Mouse (Mus musculus) limb, embryonic 10.5 days (tissue): ENCODE measurements around the gene Vcam1. TPM values are rescaled to one million over a fixed set of nuclear protein-coding genes. Genes with fewer than 3 reads are reported as not detected.

Experiments used
- DNase-seq: peaks from one replicate; pipeline ENCODE4 v3.0.0-alpha.2; 2017; ENCODE audit warnings: low spot score
- H3K27ac ChIP-seq: fragments of 300-500 bp; sonication (generic); 2 replicates; pipeline ENCODE4 v1.5.1; 2016; ENCODE audit warnings: mild to moderate bottlenecking
- H3K27me3 ChIP-seq: fragments of 300-500 bp; sonication (generic); 2 replicates; pipeline ENCODE4 v1.6.1; 2016; ENCODE audit warnings: low read depth, mild to moderate bottlenecking; ENCODE audit not compliant: poor library complexity, severe bottlenecking
- H3K36me3 ChIP-seq: fragments of 300-500 bp; sonication (generic); 2 replicates; pipeline ENCODE4 v1.6.1; 2016; ENCODE audit warnings: mild to moderate bottlenecking, moderate library complexity
- H3K4me1 ChIP-seq: fragments of 300-500 bp; sonication (generic); 2 replicates; pipeline ENCODE4 v1.6.1; 2016
- H3K4me3 ChIP-seq: fragments of 300-500 bp; sonication (generic); 2 replicates; pipeline ENCODE4 v1.5.1; 2016; ENCODE audit warnings: mild to moderate bottlenecking, moderate library complexity
- H3K9me3 ChIP-seq: fragments of 300-500 bp; sonication (generic); replicated peaks from 2 replicates; pipeline ENCODE4 v1.6.1; 2016; ENCODE audit warnings: mild to moderate bottlenecking
- WGBS: fragments of 180-500 bp; shearing (Covaris S2); methylation state at CpG from one replicate; pipeline ENCODE4 v1.1.7; 2016; 5-methylcytosine and 5-hydroxymethylcytosine counted together
- polyA plus RNA-seq: library from polyadenylated mRNA; unstranded; fragments of >200 nt; fragmentation: Nextera tagmentation; extraction: Ambion mirVana; gene quantifications from 2 replicates; pipeline ENCODE4 v1.2.1, GENCODE M21; 2016

The Vcam1 gene
- 35.6 and 68.9 TPM in 2 replicates for polyA plus RNA-seq

GRCm38 (mm10) chr3:116129259-116129738 lies at the start of gene Vcam1:
TSS of gene Vcam1 (minus strand) at chr3:116129688.
- DNase-seq: peak; percentile 68
- Histone ChIP-seq H3K27me3 (no peaks in the 10 kb centered on the region), H3K4me1 (peaks cover 36% of the 10 kb centered on the region), H3K4me3 (peak within 1 kb of the TSS; percentile 54), H3K27ac (peak within 1 kb of the TSS; percentile 89), H3K9me3 (no peaks in the 10 kb centered on the region), H3K36me3 (peaks cover 10% of the 10 kb centered on the region)
- WGBS: 8% methylated on average over 9 of the region's 9 CpGs

GRCm38 (mm10) chr3:116175106-116175505 lies 45.6 kb upstream of the Vcam1 start:
- no peaks in the 10 kb centered on the region for H3K4me1 ChIP-seq
- 91% methylated on average over 6 of the region's 6 CpGs for WGBS
- no peaks in the 10 kb centered on the region for H3K36me3 ChIP-seq
- H3K4me3 ChIP-seq: no peak overlapping the region
- DNase-seq: no peak
- no peak overlapping the region for H3K27ac ChIP-seq
- H3K9me3 ChIP-seq: no peaks in the 10 kb centered on the region
- H3K27me3 ChIP-seq: no peaks in the 10 kb centered on the region

- Histone ChIP-seq H3K9me3 (no peaks in the 10 kb centered on the region), H3K36me3 (no peaks in the 10 kb centered on the region), H3K4me3 (no peak overlapping the region), H3K27ac (no peak overlapping the region), H3K4me1 (no peaks in the 10 kb centered on the region), H3K27me3 (no peaks in the 10 kb centered on the region)
- 89% methylated on average over 5 of the region's 5 CpGs for WGBS
- DNase-seq: no peak
Observed at GRCm38 (mm10) chr3:116171461-116171860, 42.0 kb upstream of the Vcam1 start.

- H3K4me3 ChIP-seq: no peak overlapping the region
- H3K36me3 ChIP-seq: no peaks in the 10 kb centered on the region
- H3K9me3 ChIP-seq: no peaks in the 10 kb centered on the region
- no peak for DNase-seq
- H3K4me1 ChIP-seq: no peaks in the 10 kb centered on the region
- WGBS: 90% methylated on average over 2 of the region's 2 CpGs
- H3K27me3 ChIP-seq: no peaks in the 10 kb centered on the region
- no peak overlapping the region for H3K27ac ChIP-seq
Observed at GRCm38 (mm10) chr3:116168056-116168455, 38.6 kb upstream of the Vcam1 start.

GRCm38 (mm10) chr3:116166296-116166695 lies 36.8 kb upstream of the Vcam1 start:
- DNase-seq: no peak
- Histone ChIP-seq H3K4me1 (no peaks in the 10 kb centered on the region), H3K27me3 (no peaks in the 10 kb centered on the region), H3K27ac (no peak overlapping the region), H3K36me3 (no peaks in the 10 kb centered on the region), H3K4me3 (no peak overlapping the region), H3K9me3 (no peaks in the 10 kb centered on the region)
- 85% methylated on average over 8 of the region's 8 CpGs for WGBS

GRCm38 (mm10) chr3:116165030-116165429 lies 35.5 kb upstream of the Vcam1 start:
- H3K9me3 ChIP-seq: no peaks in the 10 kb centered on the region
- H3K4me3 ChIP-seq: no peak overlapping the region
- no peak for DNase-seq
- no peak overlapping the region for H3K27ac ChIP-seq
- H3K27me3 ChIP-seq: no peaks in the 10 kb centered on the region
- no peaks in the 10 kb centered on the region for H3K36me3 ChIP-seq
- 0 out of 2 replicates have a peak, but pooled peaks cover 3% of the 10 kb centered on the region for H3K4me1 ChIP-seq
- 72% methylated on average over 1 of the region's 1 CpGs for WGBS

GRCm38 (mm10) chr3:116163517-116163916 lies 34.0 kb upstream of the Vcam1 start:
- Histone ChIP-seq H3K4me1 (0 out of 2 replicates have a peak, but pooled peaks cover 3% of the 10 kb centered on the region), H3K27me3 (no peaks in the 10 kb centered on the region), H3K4me3 (no peak overlapping the region), H3K36me3 (no peaks in the 10 kb centered on the region), H3K9me3 (no peaks in the 10 kb centered on the region), H3K27ac (no peak overlapping the region)
- 88% methylated on average over 5 of the region's 5 CpGs for WGBS
- no peak for DNase-seq

GRCm38 (mm10) chr3:116162097-116162666 lies 32.7 kb upstream of the Vcam1 start:
- Histone ChIP-seq H3K4me1 (0 out of 2 replicates have a peak, but pooled peaks cover 6% of the 10 kb centered on the region), H3K9me3 (no peaks in the 10 kb centered on the region), H3K27ac (no peak overlapping the region), H3K27me3 (no peaks in the 10 kb centered on the region), H3K4me3 (no peak overlapping the region), H3K36me3 (no peaks in the 10 kb centered on the region)
- no peak for DNase-seq
- 86% methylated on average over 9 of the region's 9 CpGs for WGBS

GRCm38 (mm10) chr3:116159376-116159775 lies 29.9 kb upstream of the Vcam1 start:
- Histone ChIP-seq H3K27me3 (no peaks in the 10 kb centered on the region), H3K4me1 (0 out of 2 replicates have a peak, but pooled peaks cover 6% of the 10 kb centered on the region), H3K27ac (no peak overlapping the region), H3K9me3 (no peaks in the 10 kb centered on the region), H3K4me3 (no peak overlapping the region), H3K36me3 (no peaks in the 10 kb centered on the region)
- WGBS: 95% methylated on average over 5 of the region's 5 CpGs
- no peak for DNase-seq

- Histone ChIP-seq H3K36me3 (no peaks in the 10 kb centered on the region), H3K9me3 (no peaks in the 10 kb centered on the region), H3K4me1 (0 out of 2 replicates have a peak, but pooled peaks cover 6% of the 10 kb centered on the region), H3K27me3 (no peaks in the 10 kb centered on the region), H3K4me3 (no peak overlapping the region), H3K27ac (no peak overlapping the region)
- WGBS: 77% methylated on average over 13 of the region's 13 CpGs
- no peak for DNase-seq
Observed at GRCm38 (mm10) chr3:116157447-116157990, 28.0 kb upstream of the Vcam1 start.

- no peak for DNase-seq
- no peaks in the 10 kb centered on the region for H3K36me3 ChIP-seq
- no peaks in the 10 kb centered on the region for H3K27me3 ChIP-seq
- WGBS: 89% methylated on average over 13 of the region's 13 CpGs
- no peaks in the 10 kb centered on the region for H3K4me1 ChIP-seq
- H3K9me3 ChIP-seq: no peaks in the 10 kb centered on the region
- no peak overlapping the region for H3K4me3 ChIP-seq
- H3K27ac ChIP-seq: no peak overlapping the region
Observed at GRCm38 (mm10) chr3:116150056-116150632, 20.7 kb upstream of the Vcam1 start.

GRCm38 (mm10) chr3:116149096-116149495 lies 19.6 kb upstream of the Vcam1 start:
- H3K4me1 ChIP-seq: no peaks in the 10 kb centered on the region
- H3K27me3 ChIP-seq: no peaks in the 10 kb centered on the region
- no peak overlapping the region for H3K4me3 ChIP-seq
- WGBS: 73% methylated on average over 4 of the region's 4 CpGs
- H3K27ac ChIP-seq: no peak overlapping the region
- no peaks in the 10 kb centered on the region for H3K36me3 ChIP-seq
- no peaks in the 10 kb centered on the region for H3K9me3 ChIP-seq
- no peak for DNase-seq

GRCm38 (mm10) chr3:116148676-116149075 lies 19.2 kb upstream of the Vcam1 start:
- H3K27me3 ChIP-seq: no peaks in the 10 kb centered on the region
- WGBS: 73% methylated on average over 9 of the region's 9 CpGs

More at GRCm38 (mm10) chr3:116148676-116149075, 19.2 kb upstream of the Vcam1 start:
- no peaks in the 10 kb centered on the region for H3K4me1 ChIP-seq
- no peak overlapping the region for H3K27ac ChIP-seq
- no peak overlapping the region for H3K4me3 ChIP-seq
- H3K36me3 ChIP-seq: no peaks in the 10 kb centered on the region
- no peaks in the 10 kb centered on the region for H3K9me3 ChIP-seq
- DNase-seq: no peak
